Mouse (Mus musculus) heart, embryonic 11.5 days (tissue): ENCODE results near the gene Guca1a. TPM values are rescaled to one million over a fixed set of nuclear protein-coding genes. Genes with fewer than 3 reads are reported as not detected.

Source experiments
- ATAC-seq: fragments of 200-750 bp; cut with Nextera tagmentation; replicated peaks from 2 replicates; pipeline ENCODE4 v1.8.0; 2017; ENCODE audit warnings: moderate library complexity; ENCODE audit not compliant: insufficient number of reproducible peaks, low FRiP score, low TSS enrichment
- H3K27ac ChIP-seq: fragments of 300-500 bp; sonication (generic); 2 replicates; pipeline ENCODE4 v1.5.1; 2014; ENCODE audit warnings: mild to moderate bottlenecking, low read depth, low read length
- H3K27me3 ChIP-seq: fragments of 300-500 bp; sonication (generic); 2 replicates; pipeline ENCODE4 v1.6.1; 2014; ENCODE audit warnings: mild to moderate bottlenecking, low read length, mixed read lengths; ENCODE audit not compliant: control insufficient read depth, insufficient read depth
- H3K36me3 ChIP-seq: fragments of 300-500 bp; sonication (generic); 2 replicates; pipeline ENCODE4 v1.6.1; 2014; ENCODE audit warnings: mild to moderate bottlenecking, low read length, moderate library complexity, mixed read lengths; ENCODE audit not compliant: control insufficient read depth, insufficient read depth
- H3K4me1 ChIP-seq: fragments of 300-500 bp; sonication (generic); 2 replicates; pipeline ENCODE4 v1.6.1; 2014; ENCODE audit warnings: low read length; ENCODE audit not compliant: control insufficient read depth, insufficient read depth
- H3K4me2 ChIP-seq: fragments of 300-500 bp; sonication (generic); 2 replicates; pipeline ENCODE4 v1.6.1; 2014; ENCODE audit warnings: mild to moderate bottlenecking, moderate library complexity
- H3K4me3 ChIP-seq: fragments of 300-500 bp; sonication (generic); 2 replicates; pipeline ENCODE4 v1.5.1; 2014; ENCODE audit warnings: low read depth, low read length
- H3K9ac ChIP-seq: fragments of 300-500 bp; sonication (generic); 2 replicates; pipeline ENCODE4 v1.6.1; 2014; ENCODE audit warnings: mild to moderate bottlenecking, low read depth, low read length, moderate library complexity
- H3K9me3 ChIP-seq: fragments of 300-500 bp; sonication (generic); replicated peaks from 2 replicates; pipeline ENCODE4 v1.6.1; 2016; ENCODE audit warnings: low read length; ENCODE audit not compliant: control insufficient read depth
- WGBS: fragments of 180-500 bp; shearing (Covaris S2); extraction: QIAGEN DNeasy Blood & Tissue Kit; methylation state at CpG from one replicate; pipeline ENCODE4 v1.1.7; 2014; ENCODE audit not compliant: insufficient replicate concordance; 5-methylcytosine and 5-hydroxymethylcytosine counted together
- polyA plus RNA-seq: library from polyadenylated mRNA; unstranded; fragments of >200 nt; fragmentation: Nextera tagmentation; extraction: Ambion mirVana; gene quantifications from 2 replicates; pipeline ENCODE4 v1.2.1, GENCODE M21; 2014

Gene Guca1a
- polyA plus RNA-seq, 1 experiment from 2014 or later = 3.3 TPM

DNA sequence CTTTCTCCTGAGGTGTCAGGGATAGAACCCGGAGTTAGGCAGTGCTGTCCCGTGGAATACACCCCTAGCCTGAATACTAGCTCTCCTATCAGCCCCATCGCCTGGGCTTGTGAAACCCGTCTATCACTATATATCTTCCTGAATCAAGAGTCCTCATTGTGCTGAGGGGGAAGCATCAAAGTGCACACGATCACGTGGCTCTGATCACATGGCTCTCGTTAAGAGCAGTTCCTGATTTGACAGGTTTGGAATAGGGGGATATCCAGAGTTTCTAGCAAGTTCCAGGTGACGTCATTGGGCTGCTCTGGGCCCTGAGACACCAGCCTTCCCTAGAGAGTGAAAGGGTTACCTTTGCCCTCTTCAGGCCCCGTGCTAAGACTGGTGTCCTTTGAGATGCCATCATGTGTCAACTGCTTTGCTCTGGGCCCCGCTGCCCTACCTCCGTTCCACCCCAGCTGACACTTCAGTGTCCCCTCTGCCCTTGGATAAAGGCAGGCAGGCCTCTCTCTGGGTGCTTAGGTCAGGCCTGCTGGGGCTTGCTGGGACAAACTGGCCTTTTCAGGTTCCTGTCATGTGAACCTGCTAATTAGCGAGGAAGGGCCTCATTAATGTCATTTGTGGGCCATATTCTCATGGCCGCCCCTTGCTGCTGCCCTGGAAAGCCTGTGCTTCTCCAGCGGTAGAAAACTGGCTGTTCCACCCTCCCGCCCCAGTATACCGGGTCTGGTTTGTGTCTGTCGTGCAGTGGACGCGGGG lies 41.1 kb upstream of the Guca1a start:
- Histone ChIP-seq H3K27ac (peak overlapping the region; percentile 51; the same call in 1 of the 2 replicates), H3K4me3 (no peak overlapping the region), H3K27me3 (peaks cover 7% of the 10 kb centered on the region; the same call in 1 of the 2 replicates), H3K4me1 (peaks cover 57% of the 10 kb centered on the region), H3K9me3 (no peaks in the 10 kb centered on the region), H3K9ac (no peak overlapping the region), H3K4me2 (no peak overlapping the region), H3K36me3 (no peaks in the 10 kb centered on the region)
- WGBS = 38% methylated on average over 19 of the region's 19 CpGs
- ATAC-seq = no peak

DNA sequence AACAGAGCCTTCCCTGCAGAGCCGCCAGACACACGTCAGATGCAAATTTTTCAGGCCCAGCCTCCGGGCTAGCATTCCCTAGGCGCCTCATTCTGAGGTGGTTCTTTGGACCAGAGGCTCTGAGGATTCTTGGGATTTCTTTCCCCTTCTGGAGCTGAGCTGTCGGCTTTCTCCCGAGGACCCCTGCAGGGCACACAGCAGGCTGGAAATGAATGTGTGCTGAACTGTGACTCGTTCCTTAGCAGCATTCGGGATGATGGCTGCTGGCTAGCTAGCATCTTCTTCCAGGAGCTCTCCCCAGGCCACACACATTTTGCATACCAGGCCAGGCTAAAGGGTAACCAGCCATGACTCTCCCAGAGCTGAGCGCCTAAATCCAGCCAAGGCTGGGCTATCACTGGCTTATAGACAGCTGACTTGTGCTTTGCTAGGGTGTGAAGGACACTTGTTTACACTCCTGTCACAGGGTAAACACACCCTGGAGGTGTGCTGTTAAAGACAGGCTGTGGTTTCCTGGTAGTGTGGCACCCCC lies 40.0 kb upstream of the Guca1a start:
- Histone ChIP-seq H3K27ac (peak overlapping the region; percentile 35; the same call in 1 of the 2 replicates), H3K4me3 (no peak overlapping the region), H3K27me3 (peaks cover 9% of the 10 kb centered on the region; the same call in 1 of the 2 replicates), H3K36me3 (no peaks in the 10 kb centered on the region), H3K9me3 (no peaks in the 10 kb centered on the region), H3K4me2 (no peak overlapping the region), H3K4me1 (peaks cover 49% of the 10 kb centered on the region), H3K9ac (0 out of 2 replicates have a peak overlapping the region, but pooled peaks have one; percentile 10)
- WGBS = 20% methylated on average over 9 of the region's 9 CpGs
- no peak for ATAC-seq

DNA sequence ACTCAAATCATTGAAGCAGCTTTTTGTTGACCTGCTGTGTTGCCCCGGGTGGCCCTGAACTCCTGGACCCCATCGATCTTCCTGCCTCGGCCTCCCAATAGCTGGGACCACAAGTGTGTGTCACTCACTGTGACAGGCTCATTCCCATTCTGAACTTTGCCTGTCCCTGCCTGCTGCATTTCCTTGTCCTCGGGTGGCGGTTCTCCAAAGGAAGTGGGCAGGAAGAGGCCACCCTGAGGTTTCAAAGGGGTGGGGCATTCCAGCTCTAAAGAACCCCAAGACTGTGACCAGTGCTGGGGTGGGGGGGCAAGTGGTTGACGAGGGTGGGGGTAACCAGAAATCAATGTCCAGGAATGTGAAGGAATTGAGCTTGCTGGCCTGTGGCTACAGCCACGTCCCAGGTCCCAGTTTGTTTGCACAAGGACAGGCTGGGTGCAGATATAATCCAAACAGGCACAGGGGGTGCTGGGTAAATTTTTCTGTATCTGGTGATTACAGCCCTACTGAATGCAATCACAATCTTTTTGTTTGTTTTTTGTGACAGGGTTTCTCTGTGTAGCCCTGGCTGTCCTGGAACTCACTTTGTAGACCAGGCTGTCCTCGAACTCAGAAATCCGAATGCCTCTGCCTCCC lies 39.1 kb upstream of the Guca1a start:
- Histone ChIP-seq H3K9ac (no peak overlapping the region), H3K9me3 (no peaks in the 10 kb centered on the region), H3K36me3 (no peaks in the 10 kb centered on the region), H3K27ac (no peak overlapping the region), H3K4me3 (no peak overlapping the region), H3K27me3 (peaks cover 9% of the 10 kb centered on the region; the same call in 1 of the 2 replicates), H3K4me2 (no peak overlapping the region), H3K4me1 (peaks cover 48% of the 10 kb centered on the region)
- 37% methylated on average over 9 of the region's 9 CpGs for WGBS
- ATAC-seq = no peak

DNA sequence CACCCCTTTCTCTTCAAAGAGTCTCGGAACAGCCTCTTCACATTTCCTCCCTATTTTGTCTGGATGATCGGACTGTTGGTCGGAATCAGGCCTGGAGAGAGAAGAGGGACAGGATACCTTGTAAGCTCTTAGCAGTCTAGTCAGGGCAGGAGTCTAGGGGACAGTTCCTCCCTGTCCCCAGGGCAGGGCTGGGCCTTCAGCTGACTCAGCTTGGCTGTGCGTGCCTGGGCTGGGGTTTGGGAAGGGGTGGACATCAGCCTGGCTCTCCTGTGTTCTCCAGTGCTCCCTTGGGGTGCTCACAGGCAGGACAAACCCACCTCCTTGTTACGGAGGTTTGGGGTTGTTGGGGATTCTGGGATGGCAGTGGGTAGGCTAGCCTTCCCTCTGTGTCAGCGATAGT lies 38.2 kb upstream of the Guca1a start:
- no peak for ATAC-seq
- Histone ChIP-seq H3K4me1 (peaks cover 41% of the 10 kb centered on the region), H3K9ac (no peak overlapping the region), H3K36me3 (no peaks in the 10 kb centered on the region), H3K27ac (no peak overlapping the region), H3K27me3 (peaks cover 9% of the 10 kb centered on the region; the same call in 1 of the 2 replicates), H3K4me3 (no peak overlapping the region), H3K9me3 (no peaks in the 10 kb centered on the region), H3K4me2 (no peak overlapping the region; the same call in 1 of the 2 replicates)
- 75% methylated on average over 6 of the region's 6 CpGs for WGBS

DNA sequence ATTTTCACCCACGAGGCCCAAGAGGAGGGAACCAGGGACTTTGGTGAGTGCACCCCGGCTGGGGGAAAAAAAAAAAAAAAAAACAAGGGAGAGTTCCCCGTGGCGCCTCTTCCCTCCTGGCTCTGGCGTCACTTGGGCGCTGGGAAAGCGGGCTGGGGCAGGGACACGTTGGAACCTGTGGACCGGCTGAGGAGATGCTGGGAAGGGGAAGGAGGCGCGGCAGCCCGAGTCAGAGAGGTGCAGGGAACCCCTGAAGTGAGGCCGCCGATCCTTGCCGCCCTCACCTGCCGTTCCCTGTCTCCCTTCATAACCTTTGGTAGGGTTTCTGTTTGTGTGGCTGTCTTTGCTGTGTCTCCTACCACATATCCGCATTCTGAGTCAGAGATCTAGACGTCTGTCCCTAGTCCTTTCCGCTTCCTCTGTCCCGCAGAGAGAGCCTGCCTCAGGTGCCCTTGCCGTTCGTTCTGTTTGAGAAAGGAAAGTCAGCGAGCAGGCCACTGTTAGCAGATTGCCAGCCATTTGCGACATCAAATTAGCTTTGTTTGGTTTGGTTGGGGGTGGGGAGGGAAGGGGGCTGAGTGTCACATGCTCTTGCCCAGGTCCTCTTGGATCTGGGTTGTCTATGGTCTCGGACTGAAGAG lies 36.6 kb upstream of the Guca1a start, which contains the start of gene 1700001C19Rik:
1700001C19Rik (minus strand) TSS at position 470 of the 641 bp plus-strand sequence.
- 4% methylated on average over 25 of the region's 25 CpGs for WGBS
- H3K9me3 ChIP-seq = no peaks in the 10 kb centered on the region
- peak within 1 kb of the TSS; percentile 75 for H3K9ac ChIP-seq
- H3K4me1 ChIP-seq = peaks cover 36% of the 10 kb centered on the region
- peak within 1 kb of the TSS; percentile 92 for H3K4me2 ChIP-seq
- H3K27ac ChIP-seq = no peak within 1 kb of the TSS
- peak within 1 kb of the TSS; percentile 56 for H3K4me3 ChIP-seq
- peaks cover 9% of the 10 kb centered on the region; the same call in 1 of the 2 replicates for H3K27me3 ChIP-seq
- H3K36me3 ChIP-seq = no peaks in the 10 kb centered on the region
- no peak for ATAC-seq

DNA sequence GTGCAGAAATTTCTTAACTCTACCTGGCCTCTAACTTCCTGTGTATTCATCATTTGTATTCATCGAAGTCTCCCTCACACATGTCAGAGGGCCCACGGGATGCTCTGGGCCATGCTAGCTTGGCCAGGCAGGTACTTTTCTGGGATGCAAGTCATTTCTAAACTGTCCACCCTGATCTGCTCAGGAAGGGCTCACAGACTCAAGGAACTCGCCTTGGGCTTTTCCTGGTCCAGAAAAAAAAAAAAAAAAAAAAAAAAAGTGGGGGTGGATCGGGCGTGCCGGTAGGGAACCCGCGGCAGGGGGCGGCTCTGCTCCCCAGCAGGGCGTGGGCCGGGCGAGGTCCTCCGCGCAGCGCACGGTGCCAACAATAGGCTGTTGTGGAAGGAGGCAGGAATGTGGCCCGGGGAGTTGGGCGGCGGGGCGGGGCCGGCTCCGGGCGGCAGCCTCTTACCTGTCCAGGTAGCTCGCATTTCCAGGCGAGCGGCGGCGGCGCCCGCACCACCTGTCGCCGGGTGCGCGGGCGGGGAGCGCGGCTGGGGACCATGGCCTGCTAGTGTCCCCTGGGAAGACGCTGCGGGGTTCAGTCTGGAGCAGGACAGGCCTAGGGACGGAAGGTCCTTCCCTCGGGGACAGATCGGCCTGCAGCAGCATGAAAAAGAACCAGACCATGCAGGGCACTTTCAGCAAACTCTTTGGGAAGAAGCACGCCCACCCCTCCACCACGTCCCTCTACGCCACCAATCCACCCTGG lies 35.9 kb upstream of the Guca1a start, which contains the start of gene AI661453:
AI661453 (plus strand) TSS at position 460 of the 751 bp plus-strand sequence.
- Histone ChIP-seq H3K4me1 (peaks cover 29% of the 10 kb centered on the region), H3K36me3 (no peaks in the 10 kb centered on the region), H3K9ac (peak within 1 kb of the TSS; percentile 75), H3K27me3 (peaks cover 9% of the 10 kb centered on the region; the same call in 1 of the 2 replicates), H3K4me3 (peak within 1 kb of the TSS; percentile 56), H3K27ac (no peak within 1 kb of the TSS), H3K9me3 (no peaks in the 10 kb centered on the region), H3K4me2 (peak within 1 kb of the TSS; percentile 92)
- 1% methylated on average over 45 of the region's 45 CpGs for WGBS
- no peak for ATAC-seq

DNA sequence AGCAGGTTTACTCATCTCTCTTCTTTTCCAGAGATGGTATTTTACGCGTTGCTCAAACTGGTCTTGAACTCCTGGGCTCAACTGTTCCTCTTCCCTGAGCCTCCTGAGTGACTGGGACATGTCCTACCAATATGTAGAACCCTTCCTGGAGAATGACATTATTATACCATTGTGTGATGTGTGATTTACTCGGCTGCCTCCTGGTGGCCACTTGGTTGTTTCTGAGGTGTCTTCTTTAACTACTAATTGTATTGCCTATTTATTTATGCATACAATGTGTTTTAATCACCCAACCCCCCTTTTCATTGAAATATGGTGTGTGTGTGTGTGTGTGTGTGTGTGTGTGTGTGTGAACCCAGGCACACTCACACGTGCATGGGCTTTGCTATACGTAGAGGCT lies 30.4 kb upstream of the Guca1a start:
- Histone ChIP-seq H3K4me1 (peaks cover 11% of the 10 kb centered on the region; the same call in 1 of the 2 replicates), H3K36me3 (no peaks in the 10 kb centered on the region), H3K9me3 (no peaks in the 10 kb centered on the region), H3K4me2 (no peak overlapping the region), H3K27me3 (no peaks in the 10 kb centered on the region), H3K27ac (no peak overlapping the region), H3K9ac (no peak overlapping the region), H3K4me3 (no peak overlapping the region)
- ATAC-seq = no peak
- 60% methylated on average over 5 of the region's 5 CpGs for WGBS
